Mouse (Mus musculus) right cerebral cortex, adult 2 months (tissue): ENCODE data around the gene Timm23.
A peak's percentile ranks its signal among the peaks of the same experiment; 100 is the strongest.
"Not testable (repeated sequence)": the region's sequence is repeated elsewhere in the genome, so short reads cannot be mapped to it uniquely, and the experiment has no call there.

Source experiments
- DNase-seq, 2 experiments: peaks; one replicate each; pipeline ENCODE4 v3.0.0; 2021 to 2022; ENCODE audit warnings: low spot score in 2 of 2

Gene Timm23

DNA sequence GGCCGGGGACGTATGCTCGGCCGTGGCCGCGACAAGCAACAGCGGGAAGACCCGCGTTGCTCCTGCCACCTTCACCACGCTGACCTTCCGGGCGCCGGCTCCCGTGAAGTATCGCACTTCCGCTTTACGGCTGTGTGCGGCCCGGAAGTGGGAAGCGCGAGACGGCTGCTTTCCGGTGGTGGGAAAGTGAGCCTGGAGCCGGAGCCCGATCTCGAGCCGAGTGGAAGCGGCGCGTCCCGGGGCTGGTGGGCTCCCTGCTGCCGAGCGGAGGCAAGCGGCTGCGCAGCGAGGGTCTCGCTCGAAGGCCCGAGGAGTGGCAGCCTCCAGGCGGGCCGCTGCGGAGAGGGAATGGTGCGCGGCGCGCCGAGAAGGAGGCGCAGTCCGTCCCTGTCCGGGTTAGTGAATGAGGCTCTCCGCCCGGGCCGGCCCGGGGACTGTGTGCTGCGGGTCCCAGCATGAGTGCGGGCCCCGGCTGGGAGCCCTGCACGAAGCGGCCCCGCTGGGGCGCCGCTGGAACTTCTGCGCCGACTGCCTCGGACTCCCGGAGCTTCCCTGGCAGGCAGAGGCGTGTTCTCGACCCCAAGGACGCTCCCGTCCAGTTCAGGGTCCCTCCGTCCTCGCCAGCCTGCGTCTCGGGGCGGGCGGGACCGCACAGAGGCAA lies at the start of gene Timm23, which contains the start of gene Parg:
TSS of gene Timm23 (minus strand) at position 108 of the 661 bp plus-strand sequence.
TSS of gene Parg (plus strand) at position 159 of the 661 bp plus-strand sequence.
- peak; percentile 90 for DNase-seq

DNA sequence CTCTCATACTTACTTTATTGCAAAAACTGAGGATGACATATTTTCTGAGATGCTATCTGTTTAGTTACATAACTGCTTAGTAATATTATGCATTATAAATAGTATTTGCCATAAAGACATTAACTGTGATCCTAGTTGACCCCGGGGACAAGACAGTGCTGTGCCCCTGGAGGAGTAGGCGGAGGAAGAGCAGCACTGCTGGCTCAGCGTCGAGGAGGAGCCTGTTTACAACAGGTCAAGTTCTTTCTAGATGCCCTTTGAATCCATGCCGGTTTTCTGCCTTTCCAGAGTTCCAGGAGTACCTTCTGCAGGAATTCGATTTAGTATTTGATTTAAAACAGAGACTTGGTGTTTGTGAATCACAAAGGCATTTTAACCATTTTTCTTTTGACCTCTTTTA lies 47.9 kb upstream of the Timm23 start:
- no peak for DNase-seq

DNA sequence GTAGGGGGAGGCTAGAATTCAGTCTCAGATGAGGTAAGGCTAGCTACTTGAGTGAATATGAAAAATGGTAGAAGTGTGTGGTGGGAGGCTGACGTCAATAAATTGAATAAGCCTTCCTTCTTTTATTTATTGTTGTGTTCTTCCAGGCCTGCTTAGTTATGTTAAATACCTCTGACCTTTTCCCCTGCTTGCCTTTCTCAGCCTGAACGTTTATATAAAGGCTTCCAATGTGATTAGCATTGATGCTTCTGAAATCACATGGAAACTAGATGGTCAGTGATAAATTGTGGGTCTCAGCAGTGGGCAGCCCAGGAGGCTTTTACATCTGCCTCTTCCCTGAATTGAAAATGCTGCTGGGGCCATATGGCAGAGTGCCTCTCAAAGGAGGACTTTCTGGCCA lies 44.3 kb upstream of the Timm23 start:
- no peak for DNase-seq

DNA sequence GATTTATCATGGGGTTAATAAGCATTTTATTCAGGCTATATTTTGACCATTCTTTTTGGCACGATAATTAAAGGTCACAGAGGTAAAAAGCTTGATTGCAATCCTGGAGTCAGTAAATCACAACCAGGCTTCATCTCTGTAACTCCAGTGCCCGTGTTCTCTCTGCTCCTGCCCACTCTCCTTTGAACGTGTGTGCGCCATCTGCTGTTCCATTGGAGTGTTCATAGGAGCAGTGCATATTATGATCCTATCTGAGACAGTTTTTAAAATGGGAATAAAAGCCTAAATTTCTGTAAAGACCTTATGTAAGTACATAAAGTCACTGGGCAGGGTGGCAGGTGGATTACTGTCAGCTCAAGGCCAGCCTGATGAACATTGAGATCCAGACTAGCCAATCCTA lies 40.7 kb upstream of the Timm23 start:
- DNase-seq, result no peak

DNA sequence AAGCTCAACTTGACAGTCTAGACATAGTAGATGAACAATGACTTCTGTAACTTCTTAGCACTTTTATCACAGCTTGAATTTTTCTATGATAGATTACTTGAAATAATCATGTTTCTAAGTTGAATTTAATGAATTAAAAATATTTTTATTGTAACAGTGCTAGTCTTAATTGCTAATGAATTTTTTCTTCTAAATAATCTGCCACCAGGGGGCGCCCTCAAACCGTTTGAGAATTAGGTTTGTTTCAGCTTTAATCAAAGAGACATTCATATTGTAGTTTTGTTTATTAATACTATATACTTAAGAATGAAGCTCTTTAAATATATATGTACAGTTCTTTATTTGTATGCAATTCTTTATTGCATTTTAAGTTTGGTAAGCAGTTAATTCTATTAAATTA lies 27.3 kb upstream of the Timm23 start:
- peak; percentile 73 to 76 for DNase-seq

DNA sequence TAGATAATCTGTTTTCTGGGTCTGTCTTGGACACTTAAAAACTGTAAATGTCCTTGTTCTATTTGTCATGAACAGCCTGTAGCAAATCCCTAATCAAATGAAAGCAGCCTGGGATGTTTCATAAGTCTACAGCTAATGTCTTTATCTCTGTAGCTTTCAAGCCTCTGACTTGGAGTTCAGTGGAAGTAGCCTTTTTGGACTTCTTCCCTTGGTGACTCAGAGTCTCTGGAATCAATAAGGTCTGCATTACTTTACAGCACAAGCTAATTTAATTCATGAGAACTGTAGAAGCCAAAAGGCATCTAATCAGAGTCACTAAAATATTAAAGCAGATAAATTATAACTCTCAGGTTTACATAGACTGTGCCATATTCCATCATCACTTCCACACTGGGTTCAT lies 24.9 kb upstream of the Timm23 start:
- DNase-seq, result no peak

DNA sequence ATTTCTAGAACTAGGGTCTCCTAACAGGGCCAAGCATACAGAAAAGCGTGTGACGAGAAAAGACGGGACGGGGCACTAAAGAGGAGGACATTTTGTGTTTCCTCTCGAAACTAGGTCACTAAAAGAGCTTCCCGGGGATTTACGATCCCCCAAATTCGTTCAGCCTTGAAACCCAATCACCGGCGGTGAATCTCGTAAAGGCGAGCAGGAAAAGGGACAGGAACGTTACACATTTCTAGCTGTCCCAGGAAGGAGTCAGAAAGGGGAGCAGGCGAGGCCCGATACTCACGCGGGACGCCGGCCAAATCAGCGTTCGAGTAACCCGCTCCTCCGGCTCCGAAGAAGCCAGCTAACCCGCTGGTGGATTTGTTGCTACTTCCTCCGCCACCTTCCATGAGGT lies 344 bp downstream of the Timm23 start:
- DNase-seq, result no peak

DNA sequence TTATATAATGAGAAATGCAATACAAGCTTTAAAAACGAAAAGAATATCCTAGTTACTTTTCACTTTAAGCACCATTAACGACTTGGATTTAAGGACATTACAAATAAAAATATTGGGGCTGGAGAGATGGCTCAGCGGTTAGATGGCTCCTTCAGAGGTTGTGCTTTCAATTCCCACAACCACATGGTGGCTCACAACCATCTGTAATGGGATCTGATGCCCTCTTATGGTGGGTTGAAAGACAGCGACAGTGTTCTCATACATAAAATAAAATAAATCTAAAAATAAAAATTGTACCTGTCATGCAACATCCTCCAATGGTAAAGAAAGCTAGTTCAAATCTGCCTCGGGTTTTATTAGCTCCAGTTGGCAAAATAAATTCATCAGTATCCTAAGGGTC lies 8.1 kb downstream of the Timm23 start:
- DNase-seq, result not testable (repeated sequence)

DNA sequence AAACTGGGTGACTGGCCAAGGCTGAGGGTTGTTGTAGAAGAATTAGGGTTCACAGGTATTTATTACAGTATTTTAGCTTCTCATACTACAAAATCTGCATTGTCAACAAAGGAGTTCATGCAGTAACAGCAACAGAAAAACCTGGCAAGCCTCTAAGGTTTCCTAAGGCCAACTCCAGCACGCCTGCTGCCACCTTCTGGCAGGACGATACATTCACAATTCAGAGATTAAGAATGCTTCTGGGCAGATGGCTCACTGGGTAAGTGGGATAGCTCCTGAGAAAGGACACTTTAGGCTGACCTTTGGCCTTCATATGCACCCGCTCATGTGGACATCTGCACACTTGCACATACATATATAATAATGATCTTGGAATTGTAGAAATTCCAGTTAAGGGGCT lies 9.3 kb downstream of the Timm23 start:
- peak; percentile 21 to 57 for DNase-seq

DNA sequence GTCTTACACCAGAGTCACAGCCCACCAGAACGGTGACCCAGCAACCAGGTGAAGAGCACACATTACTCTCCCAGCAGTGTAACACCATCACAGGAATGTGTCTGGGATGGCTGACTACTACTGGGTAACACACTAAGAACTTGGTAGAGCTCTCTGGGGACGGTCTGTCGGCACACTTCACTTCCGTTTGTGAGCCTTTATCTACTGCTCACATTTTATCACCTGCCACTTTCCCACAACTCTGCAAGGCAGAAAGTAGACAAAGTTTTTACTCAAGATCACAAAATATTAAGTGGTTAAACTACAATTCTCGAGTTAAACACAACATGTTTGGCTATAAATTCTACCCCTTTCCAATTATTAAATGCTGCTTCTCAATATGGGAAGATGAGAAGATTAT lies 9.8 kb downstream of the Timm23 start:
- no peak for DNase-seq

DNA sequence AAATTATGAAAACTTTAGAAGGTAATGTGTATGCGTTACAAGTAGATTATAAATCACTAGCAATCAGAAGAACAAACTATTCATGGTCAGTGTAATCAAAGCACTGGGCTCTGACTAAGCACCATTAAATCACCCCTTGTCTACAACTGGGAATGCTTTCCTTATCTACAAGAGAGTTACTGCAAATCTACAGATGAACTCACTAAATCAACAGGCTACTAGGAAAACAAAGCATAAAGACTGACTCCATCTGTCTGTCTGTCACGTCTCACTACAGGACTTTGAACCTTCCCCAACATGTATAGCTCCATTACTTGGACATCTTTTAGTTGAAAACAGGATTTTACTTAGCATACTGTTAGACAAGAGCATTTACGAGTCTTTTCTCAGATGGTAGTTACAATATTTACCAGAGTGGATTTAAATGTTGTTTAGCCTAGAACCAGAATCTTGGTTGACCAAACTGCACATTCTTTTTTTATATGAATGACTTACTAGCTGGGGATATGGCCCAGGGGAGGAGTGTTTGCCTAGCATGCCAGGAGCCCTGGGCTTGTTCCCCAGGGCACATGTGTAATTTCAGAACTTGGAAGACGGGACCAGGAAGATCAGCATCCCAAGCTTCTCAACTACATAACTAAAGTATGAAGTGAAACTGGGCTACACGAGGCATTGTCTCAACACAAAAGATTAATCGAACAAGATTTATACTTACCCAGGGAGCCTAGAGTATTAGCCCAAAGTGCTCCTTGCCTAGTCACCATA lies 10.9 kb downstream of the Timm23 start:
- no peak for DNase-seq

DNA sequence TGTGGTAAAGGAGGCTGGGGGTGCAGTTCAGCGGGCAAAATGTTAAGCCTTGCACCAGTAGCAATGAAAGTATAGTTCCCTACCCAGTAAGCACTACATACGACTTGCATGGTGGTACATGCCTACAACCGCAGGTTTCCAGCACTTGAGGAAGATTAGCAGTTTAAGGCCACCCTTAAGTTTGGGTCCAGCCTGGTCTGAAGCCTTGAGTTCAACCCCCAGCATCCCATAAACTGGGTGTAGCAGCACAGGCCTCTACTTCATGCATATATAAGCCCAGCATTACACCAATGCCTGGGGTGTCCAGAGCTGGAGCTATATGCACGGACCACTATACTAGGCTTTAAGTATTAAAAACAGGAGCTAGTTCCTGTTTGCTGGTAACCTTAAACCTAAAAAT lies 17.9 kb downstream of the Timm23 start:
- no peak for DNase-seq

DNA sequence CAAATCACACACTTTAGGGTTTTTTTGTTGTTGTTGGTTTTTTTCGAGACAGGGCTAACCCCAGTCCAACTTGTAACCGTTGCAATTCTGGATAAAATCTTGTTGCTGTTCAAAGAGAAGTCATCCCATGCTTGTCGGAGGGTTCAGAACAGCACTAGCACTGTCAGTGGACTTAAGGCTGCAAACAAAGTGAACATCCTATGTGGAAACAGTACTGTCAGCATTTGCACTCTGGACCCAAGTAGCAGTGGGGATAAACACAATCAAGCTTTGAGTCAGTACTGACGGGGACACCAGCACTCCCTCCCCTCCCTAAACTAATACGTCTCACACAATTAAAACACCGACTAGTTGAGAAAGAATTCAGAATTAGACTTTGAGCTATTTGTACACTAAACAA lies 20.8 kb downstream of the Timm23 start:
- DNase-seq, result no peak

DNA sequence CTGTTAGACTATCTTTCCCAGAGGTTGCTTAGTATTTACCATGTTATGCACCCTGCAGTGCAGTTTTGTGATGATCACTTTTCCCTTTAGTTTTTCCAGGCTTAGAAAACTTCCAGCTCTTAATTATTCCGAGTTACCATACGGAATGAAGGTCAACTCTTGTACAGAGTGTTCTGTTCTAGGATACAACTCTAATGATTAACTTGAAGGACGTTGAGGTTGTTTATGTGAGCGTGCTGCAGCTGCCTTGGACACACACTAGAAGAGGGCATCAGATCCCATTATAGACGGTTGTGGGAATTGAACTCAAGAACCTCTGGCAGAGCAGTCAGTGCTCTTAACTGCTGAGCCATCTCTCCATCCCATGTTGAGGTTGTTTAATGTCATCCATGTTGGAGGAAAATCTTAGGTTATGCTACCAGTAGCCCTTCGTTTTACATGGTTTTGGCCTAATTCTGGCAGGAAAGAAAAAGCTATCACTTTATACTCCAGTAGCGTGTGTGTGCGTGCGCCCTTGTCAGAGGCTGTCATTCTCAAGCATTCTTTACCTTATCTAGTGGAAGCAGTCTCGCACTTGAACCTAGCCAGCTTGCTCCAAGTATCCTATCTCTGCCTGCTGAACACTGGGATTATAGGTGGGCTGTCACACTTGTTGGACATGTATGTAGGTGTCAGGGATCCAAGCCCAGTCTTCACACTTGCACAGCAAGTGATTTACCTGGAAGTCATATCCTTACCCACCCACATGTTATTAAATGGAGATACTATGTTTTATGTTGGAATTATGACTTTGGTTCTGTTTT lies 22.1 kb downstream of the Timm23 start:
- DNase-seq, result no peak

DNA sequence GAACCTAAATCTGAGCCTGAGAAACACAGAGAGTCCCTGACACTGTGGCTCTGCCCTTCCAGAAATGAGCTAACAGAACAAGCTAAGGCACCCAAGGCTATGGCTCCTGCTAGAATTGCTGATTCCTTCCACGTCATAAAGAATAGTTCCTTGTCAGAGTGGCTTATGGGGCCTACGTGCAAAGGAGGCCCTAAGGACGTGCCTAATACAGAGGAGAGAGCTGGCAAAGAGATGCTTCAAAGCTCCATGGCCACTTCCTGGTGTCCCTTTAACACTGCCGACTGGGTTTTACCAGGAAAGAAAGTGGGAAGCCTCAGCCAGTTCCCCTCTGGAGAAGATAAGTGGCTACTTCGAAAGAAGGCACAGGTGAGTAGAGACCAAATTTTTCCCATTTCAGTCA lies 25.1 kb downstream of the Timm23 start:
- not testable (repeated sequence) for DNase-seq

DNA sequence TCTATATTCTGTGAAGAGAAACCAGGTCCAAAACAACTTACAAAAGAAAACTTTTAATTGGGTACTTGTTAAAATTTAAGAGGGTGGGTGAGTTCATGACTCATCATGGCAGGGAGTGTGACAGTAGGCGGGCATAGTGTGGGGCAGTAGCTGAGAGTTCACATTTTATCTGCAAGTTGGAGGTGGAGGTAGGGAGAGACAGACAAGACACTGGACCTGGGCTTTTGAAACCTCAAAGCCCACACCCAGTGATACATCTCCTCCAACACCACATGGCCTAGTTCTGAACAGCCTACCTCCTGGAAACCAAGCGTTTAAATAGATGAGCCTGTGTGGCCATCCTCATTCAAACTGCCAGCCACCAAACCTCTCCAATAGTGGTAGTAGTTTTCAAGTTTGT lies 26.4 kb downstream of the Timm23 start:
- DNase-seq, result no peak

DNA sequence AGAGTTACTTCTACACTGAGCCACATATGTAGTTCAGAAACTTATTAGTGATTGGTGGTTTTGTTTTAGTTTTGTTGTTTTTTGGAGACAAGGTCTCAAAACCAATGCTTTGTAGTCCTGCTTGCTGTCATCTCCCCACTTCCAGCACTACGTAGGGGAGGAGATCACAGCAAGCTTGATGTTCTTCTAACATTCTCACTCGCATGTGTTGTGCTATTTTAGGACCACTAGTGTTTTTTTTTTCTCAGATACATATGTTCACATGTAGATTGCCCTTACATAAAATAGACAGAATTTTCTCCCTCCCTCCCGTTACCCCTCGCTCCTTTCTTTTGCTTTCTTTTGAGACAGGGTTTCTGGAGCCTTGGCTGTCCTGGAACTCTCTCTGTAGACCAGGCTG lies 31.6 kb downstream of the Timm23 start:
- DNase-seq, result no peak

DNA sequence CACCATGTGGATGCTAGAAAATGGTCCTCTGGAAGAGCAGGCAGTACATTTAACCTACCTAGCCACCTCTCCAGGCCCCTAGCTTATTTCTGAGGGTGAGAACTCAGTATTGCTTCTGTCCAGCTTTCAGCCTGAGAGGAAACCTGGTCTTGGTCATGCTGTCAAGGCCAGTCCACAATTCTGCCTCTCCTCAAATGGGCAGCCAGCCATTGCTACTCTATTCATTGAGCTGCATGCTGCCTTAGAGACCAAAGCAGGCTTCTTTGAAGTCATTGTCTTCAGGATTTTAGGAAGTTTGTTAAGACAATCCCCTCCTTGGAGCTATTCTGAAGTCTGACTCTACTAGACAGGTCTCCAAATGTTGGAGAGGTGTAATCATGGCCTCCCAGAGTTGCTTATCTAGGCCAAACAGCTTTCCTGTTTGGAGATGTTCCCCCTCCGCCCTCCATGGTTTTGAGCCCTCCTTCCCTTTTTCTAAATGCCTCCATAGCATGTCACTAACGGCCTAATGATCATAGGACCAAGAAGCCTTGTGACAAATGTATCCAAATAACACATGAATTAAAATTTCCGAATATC lies 33.0 kb downstream of the Timm23 start:
- DNase-seq, result no peak

DNA sequence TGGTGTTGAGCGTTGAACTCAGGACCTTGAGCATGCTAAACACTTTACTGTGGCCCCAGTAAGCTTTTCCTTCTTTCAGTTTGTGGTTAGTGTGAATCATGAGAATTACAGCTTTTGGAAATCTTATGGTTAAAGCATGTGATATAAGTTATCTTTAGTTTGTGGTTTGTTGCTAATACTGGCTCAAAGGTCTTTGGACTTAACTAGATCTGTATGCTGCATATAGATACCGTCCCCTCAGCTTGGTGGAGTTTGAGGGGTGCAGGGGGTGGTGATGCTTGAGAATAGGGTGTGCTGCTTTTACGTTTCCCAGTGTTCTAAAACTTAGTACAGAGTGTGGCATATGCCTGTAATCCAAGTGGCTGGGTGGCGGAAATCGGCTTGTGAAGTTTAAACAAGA lies 34.4 kb downstream of the Timm23 start:
- no peak for DNase-seq

DNA sequence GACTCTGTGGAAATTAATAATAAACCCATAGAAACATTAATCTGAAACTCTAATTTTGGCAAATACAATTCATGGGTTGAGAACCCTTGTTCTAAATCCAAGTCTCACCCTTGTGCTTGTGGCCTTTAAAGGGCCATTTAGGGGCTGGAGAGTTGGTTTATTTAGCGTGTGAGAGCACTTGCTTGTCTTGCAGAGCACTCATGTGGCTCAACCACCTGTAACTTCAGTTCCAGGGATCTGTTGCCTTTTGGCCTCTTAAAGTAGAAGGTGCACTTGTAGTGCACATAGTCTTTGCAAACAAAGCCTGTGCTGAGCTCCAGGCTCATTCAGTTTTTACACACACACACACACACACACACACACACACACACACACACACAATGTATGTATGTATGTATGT lies 34.9 kb downstream of the Timm23 start:
- no peak for DNase-seq

DNA sequence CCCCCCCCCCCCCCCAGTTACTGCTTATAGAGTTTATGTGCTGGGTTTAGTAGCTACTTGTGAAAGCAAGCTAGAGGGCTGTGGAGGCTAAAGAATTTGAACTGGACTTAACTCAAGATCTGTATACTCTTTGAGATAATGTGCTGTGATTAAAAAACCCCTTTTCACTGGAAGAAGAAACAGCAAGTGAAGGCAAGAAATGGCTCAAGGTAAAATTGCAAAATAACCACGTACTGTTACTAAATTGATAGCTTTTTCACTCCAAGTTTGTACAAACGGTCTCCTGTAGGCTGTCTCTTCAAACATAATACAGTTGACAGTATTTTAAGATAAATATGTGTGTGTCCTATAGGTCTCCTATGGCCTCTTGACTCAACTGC lies 35.6 kb downstream of the Timm23 start:
- no peak for DNase-seq
